In genomic region chr9:115600826-115601225, GRCm38 (mm10) we compare ENCODE assay signal across 27 mouse cellular contexts.
"Had no signal": no experiment of that assay in that cellular context is flagged by ENCODE, and none has a peak within 500 bp of the region (broad histone marks: within the 10 kb centered on the region; RNA-seq: fewer than 3 reads in every experiment).

No protein-coding gene starts in this region.

- ATAC-seq: forebrain, embryonic 13.5 days; forebrain, embryonic 14.5 days; forebrain, embryonic 15.5 days; forebrain, embryonic 16.5 days; forebrain, postnatal 0 days had no signal

- DNase-seq: cerebellum, adult 9-10 months; cerebellum, adult 9-11 months; cerebellum, postnatal 10 days; cerebellum, postnatal 14 days; cerebellum, postnatal 25 days; cerebellum, postnatal 36 days; embryo, embryonic 11 days; forebrain, postnatal 0 days; gastrocnemius, adult 2 months; gastrocnemius, postnatal 10 days; gastrocnemius, postnatal 14 days; gastrocnemius, postnatal 25 days; gastrocnemius, postnatal 36 days; heart, adult 11 months; heart, adult 18-20 months had no signal

- H3K9me3 ChIP-seq: embryonic facial prominence, embryonic 10.5 days; embryonic facial prominence, embryonic 12.5 days; embryonic facial prominence, embryonic 13.5 days; embryonic facial prominence, embryonic 15.5 days; forebrain, embryonic 12.5 days; forebrain, embryonic 13.5 days; forebrain, embryonic 15.5 days; heart, embryonic 10.5 days had no signal

- H3K4me1 ChIP-seq: embryonic facial prominence, embryonic 12.5 days; embryonic facial prominence, embryonic 13.5 days; embryonic facial prominence, embryonic 15.5 days; heart, embryonic 10.5 days had no signal

- H3K27me3 ChIP-seq: embryonic facial prominence, embryonic 12.5 days; embryonic facial prominence, embryonic 13.5 days; embryonic facial prominence, embryonic 15.5 days; forebrain, embryonic 12.5 days; forebrain, embryonic 13.5 days; forebrain, embryonic 15.5 days had no signal

- H3K4me3 ChIP-seq: embryonic facial prominence, embryonic 10.5 days; embryonic facial prominence, embryonic 12.5 days; embryonic facial prominence, embryonic 13.5 days; embryonic facial prominence, embryonic 15.5 days; erythroblast, embryonic 14.5 days; forebrain, embryonic 10.5 days; forebrain, embryonic 12.5 days; forebrain, embryonic 13.5 days; forebrain, embryonic 15.5 days; gastrocnemius, adult 2 months; heart, embryonic 10.5 days had no signal

- H3K27ac ChIP-seq: embryonic facial prominence, embryonic 10.5 days; embryonic facial prominence, embryonic 12.5 days; embryonic facial prominence, embryonic 13.5 days; embryonic facial prominence, embryonic 15.5 days; forebrain, embryonic 10.5 days; forebrain, embryonic 12.5 days; forebrain, embryonic 13.5 days; forebrain, embryonic 15.5 days; gastrocnemius, adult 2 months; heart, embryonic 10.5 days had no signal

- H3K4me2 ChIP-seq: embryonic facial prominence, embryonic 12.5 days; embryonic facial prominence, embryonic 13.5 days; embryonic facial prominence, embryonic 15.5 days; forebrain, embryonic 12.5 days; forebrain, embryonic 13.5 days; forebrain, embryonic 15.5 days had no signal

- H3K36me3 ChIP-seq: embryonic facial prominence, embryonic 10.5 days; embryonic facial prominence, embryonic 12.5 days; embryonic facial prominence, embryonic 13.5 days; embryonic facial prominence, embryonic 15.5 days; forebrain, embryonic 10.5 days; forebrain, embryonic 12.5 days; forebrain, embryonic 15.5 days; heart, embryonic 10.5 days had no signal

- H3K9ac ChIP-seq: embryonic facial prominence, embryonic 12.5 days; embryonic facial prominence, embryonic 13.5 days; embryonic facial prominence, embryonic 15.5 days; forebrain, embryonic 12.5 days; forebrain, embryonic 13.5 days; forebrain, embryonic 15.5 days; forebrain, postnatal 0 days had no signal
